Mouse (Mus musculus): ENCODE data around the gene Orc1. TPM values are rescaled to one million over a fixed set of nuclear protein-coding genes. Genes with fewer than 3 reads are reported as not detected.
A peak's percentile ranks its signal among the peaks of the same experiment; 100 is the strongest.

Orc1 gene
- total RNA-seq, 2 experiments from 2014 or later, result 23.3 to 34.2 TPM

GRCm38 (mm10) chr4:108631616-108632015 lies 52.4 kb downstream of the Orc1 start:
- no peak for ATAC-seq (replicated peaks; ENCODE audit: low FRiP score, low TSS enrichment, poor library complexity, severe bottlenecking)

GRCm38 (mm10) chr4:108633703-108634102 lies 54.5 kb downstream of the Orc1 start:
- no peak for ATAC-seq (replicated peaks; ENCODE audit: low FRiP score, low TSS enrichment, poor library complexity, severe bottlenecking)

- no peak for ATAC-seq (replicated peaks; ENCODE audit: low FRiP score, low TSS enrichment, poor library complexity, severe bottlenecking)
Measured at GRCm38 (mm10) chr4:108634696-108635095, 55.5 kb downstream of the Orc1 start.

- no peak for ATAC-seq (replicated peaks; ENCODE audit: low FRiP score, low TSS enrichment, poor library complexity, severe bottlenecking)
Measured at GRCm38 (mm10) chr4:108635101-108635500, 55.9 kb downstream of the Orc1 start.

- ATAC-seq (replicated peaks; ENCODE audit: low FRiP score, low TSS enrichment, poor library complexity, severe bottlenecking), result no peak
Measured at GRCm38 (mm10) chr4:108637721-108638120, 58.5 kb downstream of the Orc1 start.

- ATAC-seq (replicated peaks; ENCODE audit: low FRiP score, low TSS enrichment, poor library complexity, severe bottlenecking), result peak; percentile 68
Measured at GRCm38 (mm10) chr4:108638752-108639151, 59.5 kb downstream of the Orc1 start.

DNA sequence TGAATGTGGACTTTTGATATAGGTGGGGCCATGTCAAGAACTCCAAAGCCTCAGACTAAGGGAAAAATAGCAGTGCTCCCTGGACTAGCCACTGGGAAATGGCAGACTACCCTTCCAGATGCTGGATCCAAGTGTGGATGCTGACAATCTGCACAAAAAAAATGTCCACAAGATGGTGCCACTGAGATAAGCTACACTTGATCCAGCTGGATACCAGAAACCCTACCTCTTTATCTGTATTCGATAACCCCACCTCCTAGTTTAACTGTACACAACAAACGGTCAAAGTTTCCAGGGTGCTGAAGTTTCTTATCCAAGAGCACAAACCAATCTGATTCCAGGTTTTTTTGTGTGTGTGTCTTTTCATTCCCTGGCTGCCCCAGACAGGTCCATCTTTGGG lies 85.2 kb downstream of the Orc1 start:
- peak; percentile 57 for ATAC-seq (replicated peaks; ENCODE audit: low FRiP score, low TSS enrichment, poor library complexity, severe bottlenecking)

Other genes with a start within 250 kb of the Orc1 start
- gene Shisal2a, start 196.1 kb upstream of the Orc1 start, total RNA-seq (2014; fragmentation: Nextera tagmentation), result not detected in 2 replicates
- gene Shisal2a, start 196.1 kb upstream of the Orc1 start, total RNA-seq (2017), result not detected in 2 replicates
- gene Gpx7, start 172.5 kb upstream of the Orc1 start, total RNA-seq (2014; fragmentation: Nextera tagmentation), result not detected in 2 replicates
- gene Gpx7, start 172.5 kb upstream of the Orc1 start, total RNA-seq (2017), result 0.61 and 0.94 TPM in 2 replicates
- gene Tut4, start 120.0 kb upstream of the Orc1 start, total RNA-seq (2014; fragmentation: Nextera tagmentation), result 53.7 and 67.8 TPM in 2 replicates
- 32.6 and 37.7 TPM in 2 replicates for gene Tut4, start 120.0 kb upstream of the Orc1 start, total RNA-seq (2017)
- 60.1 and 69.0 TPM in 2 replicates for gene Prpf38a, start 87 bp upstream of the Orc1 start, total RNA-seq (2014; fragmentation: Nextera tagmentation)
- 117 and 133 TPM in 2 replicates for gene Prpf38a, start 87 bp upstream of the Orc1 start, total RNA-seq (2017)
- gene Cc2d1b, start 40.5 kb downstream of the Orc1 start, total RNA-seq (2014; fragmentation: Nextera tagmentation), result 42.2 and 49.4 TPM in 2 replicates
- 20.9 and 28.2 TPM in 2 replicates for gene Cc2d1b, start 40.5 kb downstream of the Orc1 start, total RNA-seq (2017)
- gene 3110021N24Rik, start 140.2 kb downstream of the Orc1 start, total RNA-seq (2014; fragmentation: Nextera tagmentation), result not detected in 2 replicates
- not detected in 2 replicates for gene 3110021N24Rik, start 140.2 kb downstream of the Orc1 start, total RNA-seq (2017)
- gene Zfyve9, start 201.4 kb downstream of the Orc1 start, total RNA-seq (2014; fragmentation: Nextera tagmentation), result not detected in 2 replicates
- gene Zfyve9, start 201.4 kb downstream of the Orc1 start, total RNA-seq (2017), result not detected in 2 replicates